In genomic region chr6:100163814-100164130, GRCm38 (mm10) we compare ENCODE assay signal across 9 mouse cellular contexts.
DNase-seq lines count a peak whose midpoint lies in the region; ATAC-seq lines count a peak whose summit lies in the region.
"Had no signal": no experiment of that assay in that cellular context is flagged by ENCODE, and none has a peak within 500 bp of the region (broad histone marks: within the 10 kb centered on the region; RNA-seq: fewer than 3 reads in every experiment).

No protein-coding gene starts in this region.

- H3K4me3 ChIP-seq in forebrain, embryonic 10.5 days: no peak overlapping the region
- H3K4me3 ChIP-seq in forebrain, embryonic 12.5 days (replicated peaks): no peak overlapping the region
- no peak overlapping the region for H3K4me3 ChIP-seq in kidney, embryonic 14.5 days (ENCODE audit: low read length)
- H3K4me3 ChIP-seq in neural tube, embryonic 13.5 days: no peak overlapping the region
- H3K4me3 ChIP-seq in neural tube, embryonic 15.5 days (replicated peaks): no peak overlapping the region

- peaks cover 76% of the 10 kb centered on the region for H3K27me3 ChIP-seq in forebrain, embryonic 10.5 days (ENCODE audit: poor library complexity, severe bottlenecking)
- peaks cover 32% of the 10 kb centered on the region for H3K27me3 ChIP-seq in forebrain, embryonic 12.5 days
- H3K27me3 ChIP-seq in kidney, embryonic 14.5 days (ENCODE audit: control insufficient read depth, insufficient read depth, low read length): no peaks in the 10 kb centered on the region
- peaks cover 41% of the 10 kb centered on the region for H3K27me3 ChIP-seq in neural tube, embryonic 13.5 days
- H3K27me3 ChIP-seq in neural tube, embryonic 15.5 days (replicated peaks): peaks cover 23% of the 10 kb centered on the region
- H3K27me3 ChIP-seq: Patski had no signal

- no peak for ATAC-seq in forebrain, embryonic 12.5 days (ENCODE audit: low FRiP score)
- ATAC-seq in kidney, embryonic 14.5 days (ENCODE audit: low FRiP score, low TSS enrichment): no peak
- no peak for ATAC-seq in neural tube, embryonic 13.5 days (ENCODE audit: low read depth)
- no peak for ATAC-seq in neural tube, embryonic 15.5 days (ENCODE audit: low FRiP score)
- ATAC-seq: Patski had no signal

- WGBS in forebrain, embryonic 10.5 days: 53% methylated on average over 5 of the region's 5 CpGs
- 58% methylated on average over 5 of the region's 5 CpGs for WGBS in forebrain, embryonic 12.5 days
- 39% methylated on average over 5 of the region's 5 CpGs for WGBS in kidney, embryonic 14.5 days
- 41% methylated on average over 5 of the region's 5 CpGs for WGBS in neural tube, embryonic 13.5 days
- 40% methylated on average over 5 of the region's 5 CpGs for WGBS in neural tube, embryonic 15.5 days

- H3K4me2 ChIP-seq in forebrain, embryonic 12.5 days: no peak overlapping the region
- peak overlapping the region; percentile 41 for H3K4me2 ChIP-seq in kidney, embryonic 14.5 days (replicated peaks; ENCODE audit: low read depth, low read length)
- H3K4me2 ChIP-seq in neural tube, embryonic 13.5 days: peak overlapping the region; percentile 42; the same call in 1 of the 2 replicates
- H3K4me2 ChIP-seq in neural tube, embryonic 15.5 days: no peak overlapping the region

- peaks cover 39% of the 10 kb centered on the region for H3K4me1 ChIP-seq in forebrain, embryonic 10.5 days
- H3K4me1 ChIP-seq in forebrain, embryonic 12.5 days: peaks cover 27% of the 10 kb centered on the region
- H3K4me1 ChIP-seq in kidney, embryonic 14.5 days (ENCODE audit: control insufficient read depth, insufficient read depth, low read length): peaks cover 23% of the 10 kb centered on the region
- peaks cover 46% of the 10 kb centered on the region for H3K4me1 ChIP-seq in neural tube, embryonic 13.5 days (replicated peaks)
- peaks cover 28% of the 10 kb centered on the region for H3K4me1 ChIP-seq in neural tube, embryonic 15.5 days

- no peak overlapping the region for H3K9ac ChIP-seq in forebrain, embryonic 12.5 days
- no peak overlapping the region; the same call in 1 of the 2 replicates for H3K9ac ChIP-seq in kidney, embryonic 14.5 days (ENCODE audit: low read depth, low read length)
- no peak overlapping the region for H3K9ac ChIP-seq in neural tube, embryonic 13.5 days
- H3K9ac ChIP-seq in neural tube, embryonic 15.5 days (replicated peaks): no peak overlapping the region

- H3K9me3 ChIP-seq in forebrain, embryonic 10.5 days: no peaks in the 10 kb centered on the region
- H3K9me3 ChIP-seq in forebrain, embryonic 12.5 days: no peaks in the 10 kb centered on the region
- no peaks in the 10 kb centered on the region for H3K9me3 ChIP-seq in kidney, embryonic 14.5 days (ENCODE audit: control insufficient read depth, low read length)
- H3K9me3 ChIP-seq in neural tube, embryonic 13.5 days: no peaks in the 10 kb centered on the region
- no peaks in the 10 kb centered on the region for H3K9me3 ChIP-seq in neural tube, embryonic 15.5 days (replicated peaks)

- H3K27ac ChIP-seq in forebrain, embryonic 10.5 days: peak overlapping the region; percentile 58; the same call in 1 of the 2 replicates
- no peak overlapping the region for H3K27ac ChIP-seq in forebrain, embryonic 12.5 days
- 0 out of 2 replicates have a peak overlapping the region, but pooled peaks have one; percentile 8 for H3K27ac ChIP-seq in kidney, embryonic 14.5 days (ENCODE audit: low read depth, low read length)
- H3K27ac ChIP-seq in neural tube, embryonic 13.5 days (replicated peaks): peak overlapping the region; percentile 11; the same call in 1 of the 2 replicates
- no peak overlapping the region for H3K27ac ChIP-seq in neural tube, embryonic 15.5 days (replicated peaks)

- H3K36me3 ChIP-seq in forebrain, embryonic 10.5 days (replicated peaks): no peaks in the 10 kb centered on the region
- no peaks in the 10 kb centered on the region for H3K36me3 ChIP-seq in forebrain, embryonic 12.5 days (replicated peaks)
- no peaks in the 10 kb centered on the region for H3K36me3 ChIP-seq in kidney, embryonic 14.5 days (ENCODE audit: control insufficient read depth, insufficient read depth, low read length)
- H3K36me3 ChIP-seq in neural tube, embryonic 13.5 days: no peaks in the 10 kb centered on the region
- H3K36me3 ChIP-seq in neural tube, embryonic 15.5 days: no peaks in the 10 kb centered on the region

- no peak for DNase-seq in forebrain, embryonic 10.5 days (ENCODE audit: extremely low spot score, low spot score)
- no peak for DNase-seq in kidney, postnatal 4 days
- no peak for DNase-seq in gastrocnemius, adult 18-20 months (ENCODE audit: low spot score)
- DNase-seq in ovary, adult 18-20 months (ENCODE audit: low spot score): no peak

Comparison
In these comparisons a context has a peak if more than half of its experiments do, and no peak if none do; other contexts are left out.
1. H3K27ac ChIP-seq: peak in forebrain, embryonic 10.5 days (single experiment), kidney, embryonic 14.5 days (single experiment) and neural tube, embryonic 13.5 days (single experiment); none in forebrain, embryonic 12.5 days (single experiment) and neural tube, embryonic 15.5 days (single experiment).
2. H3K4me2 ChIP-seq: peak in kidney, embryonic 14.5 days (single experiment) and neural tube, embryonic 13.5 days (single experiment); none in forebrain, embryonic 12.5 days (single experiment) and neural tube, embryonic 15.5 days (single experiment).